In the genomic region with DNA sequence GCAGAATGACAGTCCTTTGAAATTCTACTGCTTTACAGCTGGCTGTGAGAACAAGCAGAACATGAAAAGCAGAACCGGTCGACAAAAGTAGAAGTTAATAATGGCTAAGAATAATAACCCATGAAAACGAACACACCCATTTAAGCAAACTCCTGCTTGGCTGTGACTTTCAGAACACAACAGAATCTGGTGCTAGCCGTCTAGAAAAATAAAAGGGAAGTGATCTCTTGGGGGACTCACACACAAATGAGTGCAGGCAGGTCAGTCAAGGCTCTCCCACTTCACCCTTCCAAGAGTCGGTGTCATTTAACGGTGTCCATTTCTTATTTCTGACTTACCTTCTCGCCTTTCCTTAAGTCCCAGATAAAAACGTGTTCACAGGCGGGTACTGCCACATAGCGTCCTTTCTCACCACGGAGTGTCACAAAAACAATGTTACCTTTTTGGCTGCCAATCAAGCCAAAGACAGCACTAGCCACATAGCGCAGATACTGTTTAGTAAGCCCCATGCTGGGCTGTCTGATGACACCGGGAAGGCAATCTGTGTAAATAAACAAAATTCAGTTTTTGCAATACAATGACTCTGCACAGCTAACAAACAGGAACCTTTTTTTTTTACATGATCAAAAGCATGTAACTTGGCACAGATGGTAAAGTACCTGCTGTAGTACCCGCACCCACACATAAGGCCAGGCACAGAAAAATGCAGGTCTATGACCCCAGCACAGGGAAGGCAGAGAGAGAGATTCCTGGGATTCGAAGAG, we compare ENCODE assay signal across 9 mouse cellular contexts. TPM values are rescaled to one million over a fixed set of nuclear protein-coding genes. Genes with fewer than 3 reads are reported as not detected.
DNase-seq lines count a peak whose midpoint lies in the region; ATAC-seq and TF ChIP-seq lines count a peak whose summit lies in the region.
"Had no signal": no experiment of that assay in that cellular context is flagged by ENCODE, and none has a peak within 500 bp of the region (broad histone marks: within the 10 kb centered on the region; RNA-seq: fewer than 3 reads in every experiment).

No protein-coding gene starts in this region.

- H3K79me2 ChIP-seq in liver, adult 2 months (ENCODE audit: control insufficient read depth, insufficient read depth, low read length): peaks cover 14% of the 10 kb centered on the region; the same call in 1 of the 2 replicates

- no peaks in the 10 kb centered on the region for H3K27me3 ChIP-seq in liver, adult 2 months (ENCODE audit: control insufficient read depth, insufficient read depth, low read length)
- no peaks in the 10 kb centered on the region for H3K27me3 ChIP-seq in limb, embryonic 13.5 days
- no peaks in the 10 kb centered on the region for H3K27me3 ChIP-seq in neural tube, embryonic 15.5 days (replicated peaks)

- peaks cover 31% of the 10 kb centered on the region for H3K36me3 ChIP-seq in liver, adult 2 months (ENCODE audit: control insufficient read depth, insufficient read depth, low read length)
- peaks cover 34% of the 10 kb centered on the region for H3K36me3 ChIP-seq in limb, embryonic 13.5 days
- peaks cover 38% of the 10 kb centered on the region for H3K36me3 ChIP-seq in neural tube, embryonic 15.5 days

- H3K4me1 ChIP-seq in liver, adult 2 months (ENCODE audit: control insufficient read depth, insufficient read depth, low read length): peaks cover 18% of the 10 kb centered on the region
- peaks cover 3% of the 10 kb centered on the region for H3K4me1 ChIP-seq in embryonic fibroblast, embryonic 13.5 days (ENCODE audit: control insufficient read depth, insufficient read depth, low read length)
- peaks cover 19% of the 10 kb centered on the region for H3K4me1 ChIP-seq in limb, embryonic 13.5 days
- H3K4me1 ChIP-seq in neural tube, embryonic 15.5 days: peaks cover 26% of the 10 kb centered on the region

- no peak overlapping the region for H3K4me3 ChIP-seq in liver, adult 2 months (ENCODE audit: insufficient read depth, low read depth, low read length)
- H3K4me3 ChIP-seq in embryonic fibroblast, embryonic 13.5 days (ENCODE audit: insufficient read depth, low read length): peak overlapping the region; percentile 86
- H3K4me3 ChIP-seq in limb, embryonic 13.5 days: peak overlapping the region; percentile 85
- H3K4me3 ChIP-seq in neural tube, embryonic 15.5 days (replicated peaks): peak overlapping the region; percentile 94

- H3K9ac ChIP-seq in liver, adult 2 months (ENCODE audit: low read depth, low read length): peak overlapping the region; percentile 28
- peak overlapping the region; percentile 89 for H3K9ac ChIP-seq in limb, embryonic 13.5 days
- peak overlapping the region; percentile 98 for H3K9ac ChIP-seq in neural tube, embryonic 15.5 days (replicated peaks)

- 66% methylated on average over 15 of the region's 15 CpGs for WGBS in liver, adult 2 months
- WGBS in limb, embryonic 13.5 days: 87% methylated on average over 15 of the region's 15 CpGs
- 88% methylated on average over 15 of the region's 15 CpGs for WGBS in neural tube, embryonic 15.5 days

- TF ChIP-seq POLR2A in liver, adult 2 months (IDR thresholded peaks at IDR 0.05; ENCODE audit: extremely low read depth, insufficient read depth, low read length): no peak
- no peak for TF ChIP-seq POLR2A in embryonic fibroblast, embryonic 13.5 days (IDR thresholded peaks at IDR 0.05; ENCODE audit: low read depth, low read length)

- no peaks in the 10 kb centered on the region for H3K9me3 ChIP-seq in limb, embryonic 13.5 days
- no peaks in the 10 kb centered on the region for H3K9me3 ChIP-seq in neural tube, embryonic 15.5 days (replicated peaks)

- no peak for ATAC-seq in limb, embryonic 13.5 days (ENCODE audit: low FRiP score, low read depth)
- ATAC-seq in neural tube, embryonic 15.5 days (ENCODE audit: low FRiP score): no peak

- peak overlapping the region; percentile 91 for H3K4me2 ChIP-seq in limb, embryonic 13.5 days (replicated peaks)
- H3K4me2 ChIP-seq in neural tube, embryonic 15.5 days: peak overlapping the region; percentile 75

- DNase-seq in liver, adult 2 months (ENCODE audit: extremely low read depth, low read depth, low spot score): peak; percentile 61
- no peak for DNase-seq in liver
- no peak for DNase-seq in urinary bladder, postnatal 36 days (ENCODE audit: low spot score in 2 of 2)
- DNase-seq in left cerebral cortex, adult 9 months (ENCODE audit: low spot score in 2 of 2): no peak
- no peak for DNase-seq in urinary bladder, adult 18-20 months (ENCODE audit: low spot score in 2 of 2)
- DNase-seq: layer of hippocampus, adult 9-11 months had no signal

- no peak for TF ChIP-seq CTCF in liver, adult 2 months (IDR thresholded peaks at IDR 0.05; ENCODE audit: low read depth, low read length)
- no peak for TF ChIP-seq CTCF in embryonic fibroblast, embryonic 13.5 days (IDR thresholded peaks at IDR 0.05; ENCODE audit: borderline replicate concordance, insufficient read depth, low read length)

- H3K27ac ChIP-seq in liver, adult 2 months (replicated peaks; ENCODE audit: insufficient read depth, low read depth, low read length): no peak overlapping the region; the same call in 1 of the 2 replicates
- no peak overlapping the region for H3K27ac ChIP-seq in embryonic fibroblast, embryonic 13.5 days (ENCODE audit: insufficient read depth, low read length)
- no peak overlapping the region for H3K27ac ChIP-seq in limb, embryonic 13.5 days
- H3K27ac ChIP-seq in neural tube, embryonic 15.5 days (replicated peaks): no peak overlapping the region

RNA-seq across cellular contexts. Expression of gene Gdap2, which starts 1.3 kb away (rescaled TPM):
- total RNA-seq in liver, adult 2 months (2014; rRNA removed): 24.2 and 33.0 TPM in 2 replicates
- polyA plus RNA-seq in liver, adult 2 months (2012; rRNA removed): 21.1 and 21.9 TPM in 2 replicates
- polyA plus RNA-seq in embryonic fibroblast, embryonic 13.5 days (2011; ENCODE audit: insufficient read length, low read depth, missing spikeins): 19.6 and 21.0 TPM in 2 replicates
- polyA plus RNA-seq in limb, embryonic 13.5 days (2015; fragmentation: Nextera tagmentation; extraction: Ambion mirVana): 30.5 and 32.1 TPM in 2 replicates
- polyA plus RNA-seq in neural tube, embryonic 15.5 days (2015; fragmentation: Nextera tagmentation; extraction: Ambion mirVana): 34.4 and 36.2 TPM in 2 replicates

RNA-seq across cellular contexts. Expression of gene Wdr3, which starts 1.3 kb away (rescaled TPM):
- 10.4 and 12.4 TPM in 2 replicates for total RNA-seq in liver, adult 2 months (2014; rRNA removed)
- polyA plus RNA-seq in liver, adult 2 months (2012; rRNA removed): 5.6 and 7.3 TPM in 2 replicates
- 26.8 and 33.1 TPM in 2 replicates for polyA plus RNA-seq in embryonic fibroblast, embryonic 13.5 days (2011; ENCODE audit: insufficient read length, low read depth, missing spikeins)
- 42.4 and 44.5 TPM in 2 replicates for polyA plus RNA-seq in limb, embryonic 13.5 days (2015; fragmentation: Nextera tagmentation; extraction: Ambion mirVana)
- polyA plus RNA-seq in neural tube, embryonic 15.5 days (2015; fragmentation: Nextera tagmentation; extraction: Ambion mirVana): 28.1 and 34.3 TPM in 2 replicates

Comparison
In these comparisons a context has a peak if more than half of its experiments do, and no peak if none do; other contexts are left out.
1. H3K9ac ChIP-seq: peak in every context shown above with its lines; median percentile 98 in neural tube, embryonic 15.5 days; 89 in limb, embryonic 13.5 days; 28 in liver, adult 2 months.